Mouse (Mus musculus): ENCODE data around the gene Mios. TPM values are rescaled to one million over a fixed set of nuclear protein-coding genes. Genes with fewer than 3 reads are reported as not detected.

Mios gene
- polyA plus RNA-seq (2015; fragmentation: Nextera tagmentation; extraction: Ambion mirVana): 14.2 and 14.4 TPM in 2 replicates

- Histone ChIP-seq H3K36me3 (ENCODE audit: insufficient read depth, low read length) (no peaks in the 10 kb centered on the region), H3K9me3 (ENCODE audit: low read length) (no peaks in the 10 kb centered on the region), H3K27me3 (replicated peaks; ENCODE audit: insufficient read depth, low read length) (no peaks in the 10 kb centered on the region), H3K9ac (replicated peaks; ENCODE audit: low read depth) (peak within 1 kb of the TSS; percentile 88), H3K4me3 (ENCODE audit: low read depth, low read length) (peak within 1 kb of the TSS; percentile 80), H3K4me2 (replicated peaks; ENCODE audit: low read depth, low read length) (peak within 1 kb of the TSS; percentile 75), H3K27ac (ENCODE audit: low read length) (peak within 1 kb of the TSS; percentile 97), H3K4me1 (ENCODE audit: insufficient read depth, low read depth, low read length) (peaks cover 8% of the 10 kb centered on the region; the same call in 1 of the 2 replicates)
- 2% methylated on average over 79 of the region's 90 CpGs for WGBS
- ATAC-seq: peak; percentile 97
- peak; percentile 93 for DNase-seq (ENCODE audit: low spot score)
- peak; percentile 45 for TF ChIP-seq CTCF (IDR thresholded peaks at IDR 0.05)
- no peak for TF ChIP-seq EP300 (IDR thresholded peaks at IDR 0.05)
Measured at GRCm38 (mm10) chr6:8209047-8209865, at the start of gene Mios. Gene Mios (plus strand): TSS chr6:8209222.

DNA sequence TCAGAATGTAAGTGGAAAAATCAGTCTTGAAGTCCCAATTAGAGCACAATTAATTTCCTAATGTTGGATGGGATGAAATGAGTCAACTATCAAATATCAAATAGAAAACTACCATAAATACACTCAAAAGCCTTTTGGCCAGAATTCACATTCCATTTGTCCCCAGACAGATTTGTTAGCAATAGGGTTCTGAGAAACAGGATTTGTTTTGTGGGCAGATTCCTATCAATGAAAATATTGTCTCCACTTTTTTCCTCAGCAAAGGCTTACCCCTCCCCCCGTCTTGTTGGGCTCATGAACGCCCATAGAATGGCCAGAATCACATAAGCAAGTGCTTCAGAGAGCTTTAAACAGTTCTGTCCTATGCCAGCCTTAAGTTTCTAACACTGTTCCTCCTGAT lies 49.0 kb upstream of the Mios start:
- no peak for ATAC-seq
- WGBS: 45% methylated on average over 2 of the region's 2 CpGs
- DNase-seq (ENCODE audit: low spot score): no peak

DNA sequence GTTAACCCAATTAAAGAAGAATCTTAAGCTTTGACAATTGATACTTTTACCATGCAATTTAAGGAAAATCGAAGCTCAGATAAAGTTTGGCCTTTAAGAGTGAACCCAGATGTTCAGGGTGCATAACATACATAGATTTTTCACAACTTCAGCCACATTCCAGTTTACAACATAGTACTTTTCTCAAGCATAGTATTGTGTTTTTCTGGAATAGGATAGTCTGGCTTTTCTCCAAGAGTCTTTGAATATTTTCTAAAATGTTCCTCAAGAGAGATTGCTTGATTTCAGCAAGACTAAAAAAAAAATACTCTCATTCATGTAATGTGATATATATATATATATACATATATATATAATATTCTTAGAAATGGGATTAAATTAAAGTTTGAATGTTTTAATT lies 44.3 kb upstream of the Mios start:
- TF ChIP-seq EP300 (IDR thresholded peaks at IDR 0.05) (no peak), CTCF (IDR thresholded peaks at IDR 0.05) (no peak)
- Histone ChIP-seq H3K4me1 (ENCODE audit: insufficient read depth, low read depth, low read length) (no peaks in the 10 kb centered on the region), H3K27ac (ENCODE audit: low read length) (no peak overlapping the region), H3K9ac (replicated peaks; ENCODE audit: low read depth) (no peak overlapping the region), H3K36me3 (ENCODE audit: insufficient read depth, low read length) (no peaks in the 10 kb centered on the region), H3K27me3 (replicated peaks; ENCODE audit: insufficient read depth, low read length) (no peaks in the 10 kb centered on the region), H3K9me3 (ENCODE audit: low read length) (no peaks in the 10 kb centered on the region), H3K4me3 (ENCODE audit: low read depth, low read length) (no peak overlapping the region), H3K4me2 (replicated peaks; ENCODE audit: low read depth, low read length) (no peak overlapping the region)
- ATAC-seq (no peak), DNase-seq (ENCODE audit: low spot score) (peak; percentile 9)
- 48% methylated on average over 1 of the region's 1 CpGs for WGBS

More for the DNA sequence above, 49.0 kb upstream of the Mios start:
- Histone ChIP-seq H3K27ac (ENCODE audit: low read length) (no peak overlapping the region), H3K4me2 (replicated peaks; ENCODE audit: low read depth, low read length) (no peak overlapping the region), H3K4me1 (ENCODE audit: insufficient read depth, low read depth, low read length) (no peaks in the 10 kb centered on the region), H3K4me3 (ENCODE audit: low read depth, low read length) (no peak overlapping the region), H3K36me3 (ENCODE audit: insufficient read depth, low read length) (no peaks in the 10 kb centered on the region), H3K9me3 (ENCODE audit: low read length) (no peaks in the 10 kb centered on the region), H3K9ac (replicated peaks; ENCODE audit: low read depth) (no peak overlapping the region), H3K27me3 (replicated peaks; ENCODE audit: insufficient read depth, low read length) (no peaks in the 10 kb centered on the region)
- TF ChIP-seq EP300 (IDR thresholded peaks at IDR 0.05): no peak
- TF ChIP-seq CTCF (IDR thresholded peaks at IDR 0.05): no peak

DNA sequence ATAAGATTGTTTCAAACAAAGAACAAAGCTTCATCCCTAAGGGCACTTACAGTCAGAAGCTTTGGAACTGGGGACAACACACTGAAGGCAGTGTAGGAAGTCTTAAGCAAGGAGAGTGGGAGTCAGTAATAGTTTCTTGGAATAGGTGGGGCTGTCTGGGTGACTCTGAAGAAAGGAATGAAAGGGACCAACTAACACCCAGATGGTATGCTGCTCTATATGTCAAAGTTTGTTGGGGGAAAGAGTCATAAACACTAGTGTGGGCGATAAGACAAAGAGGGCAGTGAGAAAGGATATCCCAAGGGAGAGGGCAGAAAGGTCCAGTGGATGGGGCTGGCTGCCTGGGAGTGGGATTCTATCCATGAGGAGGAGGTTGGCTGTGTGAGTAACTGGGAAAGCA lies 36.9 kb upstream of the Mios start:
- DNase-seq (ENCODE audit: low spot score) (no peak), ATAC-seq (no peak)
- TF ChIP-seq EP300 (IDR thresholded peaks at IDR 0.05): no peak
- TF ChIP-seq CTCF (IDR thresholded peaks at IDR 0.05): no peak
- no peak overlapping the region for H3K9ac ChIP-seq (replicated peaks; ENCODE audit: low read depth)
- H3K4me3 ChIP-seq (ENCODE audit: low read depth, low read length): no peak overlapping the region
- H3K9me3 ChIP-seq (ENCODE audit: low read length): no peaks in the 10 kb centered on the region
- H3K4me1 ChIP-seq (ENCODE audit: insufficient read depth, low read depth, low read length): no peaks in the 10 kb centered on the region
- no peaks in the 10 kb centered on the region for H3K36me3 ChIP-seq (ENCODE audit: insufficient read depth, low read length)
- H3K27me3 ChIP-seq (replicated peaks; ENCODE audit: insufficient read depth, low read length): no peaks in the 10 kb centered on the region
- no peak overlapping the region for H3K27ac ChIP-seq (ENCODE audit: low read length)
- H3K4me2 ChIP-seq (replicated peaks; ENCODE audit: low read depth, low read length): no peak overlapping the region
- WGBS: 77% methylated on average over 1 of the region's 1 CpGs

GRCm38 (mm10) chr6:8174062-8174461 lies 35.0 kb upstream of the Mios start:
- Histone ChIP-seq H3K4me3 (ENCODE audit: low read depth, low read length) (no peak overlapping the region), H3K9ac (replicated peaks; ENCODE audit: low read depth) (no peak overlapping the region), H3K27me3 (replicated peaks; ENCODE audit: insufficient read depth, low read length) (no peaks in the 10 kb centered on the region), H3K4me1 (ENCODE audit: insufficient read depth, low read depth, low read length) (no peaks in the 10 kb centered on the region), H3K4me2 (replicated peaks; ENCODE audit: low read depth, low read length) (no peak overlapping the region), H3K27ac (ENCODE audit: low read length) (no peak overlapping the region), H3K9me3 (ENCODE audit: low read length) (no peaks in the 10 kb centered on the region), H3K36me3 (ENCODE audit: insufficient read depth, low read length) (no peaks in the 10 kb centered on the region)
- 28% methylated on average over 2 of the region's 2 CpGs for WGBS
- DNase-seq (ENCODE audit: low spot score) (peak; percentile 26), ATAC-seq (peak; percentile 73)
- TF ChIP-seq EP300 (IDR thresholded peaks at IDR 0.05) (no peak), CTCF (IDR thresholded peaks at IDR 0.05) (no peak)

- Histone ChIP-seq H3K4me1 (ENCODE audit: insufficient read depth, low read depth, low read length) (no peaks in the 10 kb centered on the region), H3K27ac (ENCODE audit: low read length) (no peak overlapping the region), H3K36me3 (ENCODE audit: insufficient read depth, low read length) (no peaks in the 10 kb centered on the region), H3K9me3 (ENCODE audit: low read length) (no peaks in the 10 kb centered on the region), H3K9ac (replicated peaks; ENCODE audit: low read depth) (no peak overlapping the region), H3K27me3 (replicated peaks; ENCODE audit: insufficient read depth, low read length) (no peaks in the 10 kb centered on the region), H3K4me2 (replicated peaks; ENCODE audit: low read depth, low read length) (no peak overlapping the region), H3K4me3 (ENCODE audit: low read depth, low read length) (no peak overlapping the region)
- WGBS: 96% methylated on average over 7 of the region's 7 CpGs
- no peak for TF ChIP-seq CTCF (IDR thresholded peaks at IDR 0.05)
- no peak for TF ChIP-seq EP300 (IDR thresholded peaks at IDR 0.05)
- no peak for DNase-seq (ENCODE audit: low spot score)
- ATAC-seq: no peak
Measured at GRCm38 (mm10) chr6:8175346-8175745, 33.7 kb upstream of the Mios start.

Data from lung, postnatal 0 days (tissue).